7 mouse cellular contexts compared by ENCODE assay signal in genomic region chr6:142662056-142662455, GRCm38 (mm10). TPM values are rescaled to one million over a fixed set of nuclear protein-coding genes. Genes with fewer than 3 reads are reported as not detected.
A peak's percentile ranks its signal among the peaks of the same experiment; 100 is the strongest.
DNase-seq lines count a peak whose midpoint lies in the region; TF ChIP-seq lines count a peak whose summit lies in the region.
"Not testable (repeated sequence)": the region's sequence is repeated elsewhere in the genome, so short reads cannot be mapped to it uniquely, and the experiment has no call there.
"Had no signal": no experiment of that assay in that cellular context is flagged by ENCODE, and none has a peak within 500 bp of the region (broad histone marks: within the 10 kb centered on the region; RNA-seq: fewer than 3 reads in every experiment).

No protein-coding gene starts in this region.

- not testable (repeated sequence) for TF ChIP-seq CTCF in testis, adult 2 months (IDR thresholded peaks at IDR 0.05; ENCODE audit: control insufficient read depth, insufficient read depth, insufficient replicate concordance, low read depth, low read length)

- H3K4me1 ChIP-seq in testis, adult 2 months (ENCODE audit: control insufficient read depth, insufficient read depth, low read length), result not testable (repeated sequence)

- TF ChIP-seq POLR2A in testis, adult 2 months (IDR thresholded peaks at IDR 0.05; ENCODE audit: control insufficient read depth, low read depth, low read length), result not testable (repeated sequence)

- H3K27me3 ChIP-seq in testis, adult 2 months (ENCODE audit: control insufficient read depth, insufficient read depth, low read length), result not testable (repeated sequence)

- not testable (repeated sequence) for H3K27ac ChIP-seq in testis, adult 2 months (ENCODE audit: control insufficient read depth, insufficient read depth, low read depth, low read length)

- peak overlapping the region; percentile 67; the same call in 1 of the 2 replicates for H3K4me3 ChIP-seq in testis, adult 2 months (ENCODE audit: control insufficient read depth, low read depth, low read length)

- not testable (repeated sequence) for H3K36me3 ChIP-seq in testis, adult 2 months (ENCODE audit: control insufficient read depth, insufficient read depth, low read length)

- DNase-seq in heart, adult 11 months, result peak; percentile 84
- DNase-seq in testis, postnatal 14 days (ENCODE audit: low spot score), result peak; percentile 56

RNA-seq across cellular contexts. Expression of gene Abcc9, which starts 40.1 kb away (rescaled TPM):
- polyA plus RNA-seq in testis, adult 2 months (2012; rRNA removed), result 0.78 and 0.84 TPM in 2 replicates
- polyA plus RNA-seq: activated CD4-positive, CD25-positive, alpha-beta regulatory T cell, adult 4 months; CD4-positive, CD25-positive, alpha-beta regulatory T cell, adult 4 months; G1E; Patski had no signal
